Mouse (Mus musculus): ENCODE results near the gene Nisch.

DNA sequence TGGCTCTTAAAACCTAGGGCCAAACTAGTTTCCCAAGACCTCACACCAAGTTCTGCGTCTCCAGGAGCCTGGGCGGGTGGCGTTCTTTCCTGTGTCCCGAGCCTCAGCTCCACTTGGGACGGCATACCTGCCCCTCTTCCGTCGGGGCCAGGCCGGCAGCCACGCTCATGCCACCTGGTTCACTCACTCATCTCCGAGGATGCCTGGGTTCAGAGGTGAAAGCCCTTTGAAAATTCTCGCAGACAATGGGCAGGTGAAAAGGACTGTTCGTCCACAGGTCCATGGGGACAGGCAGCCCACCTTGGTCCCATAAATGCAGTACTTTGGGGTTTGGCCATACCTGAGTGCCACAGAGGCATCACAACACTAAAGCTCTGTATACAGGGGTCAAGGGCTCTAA is 32.6 kb downstream of the Nisch start:
- no peak for TF ChIP-seq CTCF (IDR thresholded peaks at IDR 0.05; ENCODE audit: extremely low read depth, insufficient read depth, insufficient read length, insufficient replicate concordance)
- no peak for TF ChIP-seq POLR2A (IDR thresholded peaks at IDR 0.05; ENCODE audit: low read depth, low read length)
